Mouse (Mus musculus) T-helper 17 cell (primary cell): ENCODE measurements at regions not wholly inside any gene's neighbourhood (a gene's known extent, or its start where the extent isn't known, plus 50 kb on each side); places are given as distances from the start of the nearest gene placed in this dataset.

Experiments
- in situ Hi-C, 2 experiments: fragments of 300-600 bp; cut with MboI, MseI; formaldehyde crosslinking; loops; 1 replicate in 1 of 2; 2 replicates in 1 of 2; pipeline ENCODE4 v1.15.1; 2025; ENCODE audit warnings: high pct_unique_total_duplicates in 2 of 2

DNA sequence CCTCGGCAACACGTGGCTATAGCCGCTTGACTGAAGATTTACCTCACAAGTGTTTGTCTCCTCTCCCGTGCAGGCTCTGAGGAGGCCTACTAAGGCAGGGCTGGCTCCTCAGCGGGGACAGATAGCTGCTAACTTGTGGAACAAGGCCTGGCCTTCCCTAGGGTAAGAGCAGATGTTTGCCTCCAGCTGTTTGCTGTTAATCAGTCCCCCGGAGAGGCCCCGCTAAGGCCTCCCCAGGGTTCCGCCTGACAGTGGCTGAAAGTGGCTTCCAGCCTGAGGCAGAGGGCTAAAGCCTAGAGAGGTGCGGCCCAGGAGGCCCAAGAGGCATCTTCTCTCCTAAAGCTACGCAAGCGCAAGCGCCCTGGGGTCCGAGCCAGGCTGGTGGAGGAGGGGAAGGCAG lies 52.1 kb upstream of the Dlx4 start:
- in situ Hi-C loops = loop anchor here in 1 of 2 experiments (10.0 kb wide), 1 partner anchor 763 kb away; no protein-coding TSS in a partner anchor

DNA sequence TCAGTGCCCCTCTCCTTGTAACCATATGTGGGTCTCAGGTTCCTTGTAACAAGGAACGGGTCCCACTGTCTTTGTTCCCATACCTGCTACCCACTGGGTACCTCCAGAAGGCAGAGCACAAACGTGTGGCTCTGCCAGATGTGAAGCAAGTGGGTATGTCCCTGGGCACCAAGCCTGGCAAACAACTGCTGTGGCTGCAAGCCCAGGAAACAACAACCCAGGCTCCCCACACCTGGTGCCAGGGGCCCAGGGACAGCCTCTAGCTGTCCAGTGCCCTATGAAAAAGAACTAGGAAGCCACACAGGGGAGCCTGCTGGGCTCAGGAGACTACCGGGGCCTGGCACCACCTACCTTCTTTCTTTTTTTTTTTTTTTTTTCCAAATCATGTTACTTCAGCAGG lies 54.9 kb upstream of the Dlx4 start:
- in situ Hi-C loops = loop anchor here in 1 of 2 experiments (5.0 kb wide), 1 partner anchor 426 kb away; no protein-coding TSS in a partner anchor

DNA sequence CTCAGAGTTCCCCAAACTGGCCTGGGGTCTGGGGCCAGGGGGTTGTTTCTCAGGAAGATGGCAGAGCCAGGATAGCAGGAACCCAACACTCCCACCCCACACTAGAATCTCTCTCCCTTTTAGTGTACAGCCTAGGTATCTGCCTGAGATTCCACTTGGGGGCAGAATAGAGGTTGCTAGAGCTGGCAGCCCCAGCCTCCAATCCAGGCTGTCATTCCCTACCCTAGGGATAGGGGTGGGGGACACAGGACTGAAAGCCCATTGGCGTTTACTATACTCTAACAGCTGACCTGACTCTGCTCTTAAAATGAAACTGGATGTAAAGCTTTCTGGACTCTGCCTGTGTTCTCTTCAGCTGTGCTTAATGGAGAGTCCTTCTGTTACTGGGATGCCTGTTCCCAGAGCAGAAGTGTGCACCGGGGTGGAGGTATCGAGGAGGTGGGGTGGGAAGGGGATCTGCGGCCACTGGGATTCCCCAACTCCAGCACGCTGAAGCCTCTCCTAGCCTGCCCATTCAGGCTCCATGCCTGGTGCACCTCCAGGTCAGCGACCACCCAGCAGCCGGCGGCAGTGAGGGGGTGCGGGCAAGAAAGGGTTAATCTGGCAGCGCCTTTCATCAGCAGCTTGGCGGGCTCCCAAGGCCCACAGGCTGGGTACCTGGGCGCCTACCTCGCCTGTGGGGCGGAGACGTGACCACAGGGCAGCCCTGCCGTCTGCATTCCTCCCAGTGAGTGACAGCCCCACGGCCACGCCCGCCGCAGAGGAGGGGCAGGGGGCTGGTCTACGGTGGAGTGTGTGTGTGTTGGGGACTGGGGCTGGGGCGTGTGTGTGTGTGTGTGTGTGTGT lies 50.9 kb upstream of the Tac4 start:
- in situ Hi-C loops = no loop called here

- in situ Hi-C loops = no loop called here
These were observed 50.3 kb upstream of the Tac4 start for GRCm38 (mm10) chr11:95211031-95211425.
